Mouse (Mus musculus) right cerebral cortex, postnatal 4 days (tissue): Measurements from ENCODE around the gene Amer1.
A peak's percentile ranks its signal among the peaks of the same experiment; 100 is the strongest.

Source experiments
- DNase-seq: peaks from one replicate; pipeline ENCODE4 v3.0.0-alpha.2; 2022

Gene Amer1

GRCm38 (mm10) chrX:95444776-95445111 is at the start of gene Amer1:
Gene Amer1 (minus strand): TSS chrX:95444872.
- peak; percentile 81 for DNase-seq

- DNase-seq: no peak
These were observed 12.5 kb upstream of the Amer1 start for GRCm38 (mm10) chrX:95457166-95457565.

GRCm38 (mm10) chrX:95445866-95446265 is 1.2 kb upstream of the Amer1 start:
- peak; percentile 5 for DNase-seq

- no peak for DNase-seq
These were observed 469 bp upstream of the Amer1 start for GRCm38 (mm10) chrX:95445141-95445540.

- DNase-seq: peak; percentile 27
These were observed 535 bp downstream of the Amer1 start for GRCm38 (mm10) chrX:95443898-95444775.

- peak; percentile 2 for DNase-seq
These were observed 1.3 kb downstream of the Amer1 start for GRCm38 (mm10) chrX:95443390-95443789.

GRCm38 (mm10) chrX:95442261-95442660 is 2.4 kb downstream of the Amer1 start:
- DNase-seq: no peak

- DNase-seq: no peak
These were observed 3.4 kb downstream of the Amer1 start for GRCm38 (mm10) chrX:95441290-95441689.

GRCm38 (mm10) chrX:95438491-95438890 is 6.2 kb downstream of the Amer1 start:
- no peak for DNase-seq

GRCm38 (mm10) chrX:95437236-95437635 is 7.4 kb downstream of the Amer1 start:
- peak; percentile 3 for DNase-seq

- no peak for DNase-seq
These were observed 71.6 kb downstream of the Amer1 start for GRCm38 (mm10) chrX:95373101-95373500.
